Mouse (Mus musculus) right cerebral cortex, postnatal 4 days (tissue): Measurements from ENCODE around the gene Crxos.

Experiments
- DNase-seq: peaks from one replicate; pipeline ENCODE4 v3.0.0-alpha.2; 2022

Crxos gene

GRCm38 (mm10) chr7:15922220-15922773 lies 39.9 kb downstream of the Crxos start, which contains the start of gene Selenow:
Selenow (minus strand) TSS chr7:15922402.
- peak; percentile 92 for DNase-seq

DNA sequence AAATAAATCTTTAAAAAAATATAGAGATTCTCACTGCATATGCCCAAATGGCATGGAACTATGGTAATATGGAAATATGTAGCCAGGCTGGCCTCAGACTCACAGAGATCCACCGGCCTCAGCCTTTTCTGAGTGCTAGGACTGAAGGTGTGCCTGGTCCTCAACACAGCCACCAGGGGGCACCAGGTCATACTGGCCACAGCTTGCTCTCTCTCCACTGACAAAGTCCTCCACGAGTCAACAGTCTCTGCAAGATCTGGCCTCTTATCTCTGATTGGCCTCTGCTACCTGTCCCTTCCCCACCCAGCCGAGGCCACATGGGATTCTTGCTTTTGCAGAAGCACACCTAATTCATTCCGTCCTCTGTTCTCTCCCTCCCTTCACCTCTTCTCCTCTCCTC lies 47.5 kb downstream of the Crxos start:
- no peak for DNase-seq

DNA sequence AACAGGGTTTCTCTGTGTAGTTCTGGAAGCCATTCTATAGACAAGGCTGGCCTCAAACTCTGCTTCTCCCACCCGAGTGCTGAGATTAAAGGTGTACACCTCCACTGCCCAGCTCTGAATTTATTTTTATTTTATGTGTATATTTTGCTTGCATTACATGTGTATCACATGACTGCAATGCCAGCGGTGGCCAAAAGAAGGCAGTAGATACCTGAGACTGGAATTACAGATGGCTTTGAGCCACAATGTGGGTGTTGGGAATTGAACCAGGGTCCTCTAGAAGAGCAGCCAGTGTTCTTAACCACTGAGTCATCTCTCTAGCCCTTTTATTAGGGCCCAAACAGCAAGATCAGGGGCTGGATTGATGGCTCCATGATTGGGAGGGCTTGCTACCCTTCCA lies 48.1 kb downstream of the Crxos start:
- no peak for DNase-seq

GRCm38 (mm10) chr7:15931635-15932034 lies 49.2 kb downstream of the Crxos start:
- DNase-seq = no peak

DNA sequence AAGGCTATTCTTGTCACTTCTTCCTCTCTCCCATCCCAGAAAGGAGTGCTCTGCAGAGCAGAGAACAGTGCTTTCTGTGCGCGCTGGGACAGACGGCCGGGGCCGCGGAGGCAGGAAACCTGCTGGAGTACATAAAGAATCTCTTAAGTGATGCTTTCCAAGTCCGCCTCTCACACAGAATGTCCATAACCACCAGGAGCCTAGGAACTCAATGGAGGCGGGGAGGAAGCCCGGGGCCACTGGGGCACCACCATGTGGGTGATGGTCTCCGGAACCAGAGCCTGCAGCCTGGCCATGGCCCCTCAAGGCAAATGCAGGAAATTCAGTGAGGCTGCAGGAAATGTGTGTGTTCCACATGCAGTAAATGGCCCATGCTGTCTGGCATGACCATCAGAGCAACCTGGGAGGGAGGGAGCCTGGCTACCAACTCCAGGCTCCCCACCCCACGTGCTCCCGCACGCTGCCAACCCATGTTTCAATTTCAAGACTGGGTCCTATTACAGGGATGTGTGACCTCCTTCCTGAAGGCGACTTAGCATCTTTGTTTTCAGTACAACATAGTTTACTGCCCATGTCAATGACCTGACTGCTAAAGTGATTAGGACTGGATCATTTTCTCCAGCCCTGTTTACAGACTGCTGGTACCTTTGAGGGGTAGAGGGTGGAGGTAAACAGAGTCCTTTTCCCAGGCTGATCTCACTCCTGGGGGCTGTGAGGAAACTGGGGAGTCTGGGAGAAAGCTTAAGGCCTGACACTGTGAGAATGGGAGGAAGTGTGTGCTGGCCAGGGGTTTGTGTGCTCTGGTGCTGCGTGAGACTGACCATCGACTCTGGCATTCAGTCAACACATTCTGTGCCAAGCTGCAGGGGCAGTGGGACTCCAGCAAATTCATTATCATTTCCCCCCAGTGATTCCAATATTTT lies 51.3 kb downstream of the Crxos start:
- no peak for DNase-seq

DNA sequence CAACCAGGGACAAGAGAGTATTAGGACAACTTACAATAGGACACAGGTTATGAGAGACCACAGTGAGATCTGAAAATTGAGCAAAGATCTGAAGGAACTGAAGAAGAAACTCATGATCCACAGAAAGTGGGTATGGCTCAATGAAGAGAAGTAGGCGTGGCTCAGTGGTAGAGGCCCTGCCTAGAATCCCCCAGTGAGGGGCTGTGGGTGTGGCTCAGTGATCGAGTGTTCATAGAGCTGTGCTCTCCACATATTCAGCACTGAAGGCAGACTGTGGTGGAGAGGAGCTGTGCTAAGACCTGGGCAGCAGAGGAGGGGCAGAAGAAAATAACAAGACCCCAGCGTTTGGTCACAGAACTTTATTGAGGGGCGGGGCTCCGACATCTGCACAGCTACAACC lies 55.1 kb downstream of the Crxos start:
- DNase-seq = no peak

- no peak for DNase-seq
These were observed 56.2 kb downstream of the Crxos start for GRCm38 (mm10) chr7:15938621-15939020.

- DNase-seq = no peak
These were observed 61.9 kb downstream of the Crxos start for GRCm38 (mm10) chr7:15944311-15944710.

DNA sequence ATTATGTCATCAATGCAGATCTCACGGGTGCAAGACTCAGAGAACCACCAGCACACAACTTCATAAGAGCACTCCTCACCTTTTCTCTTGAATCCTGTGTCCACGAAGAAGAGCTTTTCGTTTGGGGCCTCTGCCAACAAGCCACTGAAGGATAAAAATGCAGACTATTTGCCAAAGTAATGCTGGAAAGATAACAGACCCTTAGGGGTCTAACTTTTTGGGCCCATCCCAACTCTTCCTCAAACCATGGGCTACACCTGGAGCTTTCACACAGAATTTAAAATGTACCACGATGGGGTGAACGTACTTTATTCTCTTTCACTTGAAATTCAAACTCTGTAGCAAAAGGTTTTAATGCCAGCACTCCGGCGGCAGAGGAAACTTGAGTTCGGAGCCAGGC lies 62.8 kb downstream of the Crxos start:
- no peak for DNase-seq

DNA sequence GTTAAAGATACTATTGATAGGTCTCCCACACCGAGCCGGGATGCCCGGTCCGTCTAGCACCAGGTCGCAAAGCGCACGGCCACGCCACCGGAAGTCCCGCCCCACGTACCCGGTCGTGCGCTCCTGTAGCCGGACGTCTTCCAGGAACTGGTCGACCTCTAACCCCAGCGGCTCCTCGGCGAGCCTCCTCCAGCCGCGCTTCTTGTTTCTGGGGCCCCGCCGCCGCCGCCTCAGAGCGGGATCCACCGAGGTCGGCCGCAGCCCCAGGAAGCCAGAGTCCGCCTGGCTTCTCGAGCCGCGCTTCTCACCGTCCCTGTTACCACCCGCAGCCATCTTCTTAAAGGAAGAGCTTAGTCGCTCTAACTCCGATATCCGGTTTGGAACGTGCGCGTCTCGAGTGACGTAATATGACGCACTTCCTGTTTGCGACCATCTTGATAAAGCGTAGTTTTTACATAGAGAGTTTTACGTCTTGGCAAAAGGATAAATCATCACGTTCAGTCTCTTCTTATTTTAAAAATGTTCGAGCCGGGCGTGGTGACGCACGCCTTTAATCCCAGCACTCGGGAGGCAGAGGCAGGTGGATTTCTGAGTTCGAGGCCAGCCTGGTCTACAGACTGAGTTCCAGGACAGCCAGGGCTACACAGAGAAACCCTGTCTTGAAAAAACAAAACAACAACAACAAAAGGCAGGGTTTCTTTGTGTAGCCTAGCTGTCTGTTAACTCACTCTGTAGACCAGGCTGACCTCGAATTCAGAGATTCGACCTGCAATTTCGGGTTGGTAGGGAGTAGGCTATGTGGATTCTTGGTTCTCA lies 63.5 kb downstream of the Crxos start, which contains the start of gene Nop53:
TSS of gene Nop53 (minus strand) at position 354 of the 816 bp plus-strand sequence.
- DNase-seq = peak; percentile 85

- no peak for DNase-seq
These were observed 65.3 kb downstream of the Crxos start for GRCm38 (mm10) chr7:15947653-15948260.

DNA sequence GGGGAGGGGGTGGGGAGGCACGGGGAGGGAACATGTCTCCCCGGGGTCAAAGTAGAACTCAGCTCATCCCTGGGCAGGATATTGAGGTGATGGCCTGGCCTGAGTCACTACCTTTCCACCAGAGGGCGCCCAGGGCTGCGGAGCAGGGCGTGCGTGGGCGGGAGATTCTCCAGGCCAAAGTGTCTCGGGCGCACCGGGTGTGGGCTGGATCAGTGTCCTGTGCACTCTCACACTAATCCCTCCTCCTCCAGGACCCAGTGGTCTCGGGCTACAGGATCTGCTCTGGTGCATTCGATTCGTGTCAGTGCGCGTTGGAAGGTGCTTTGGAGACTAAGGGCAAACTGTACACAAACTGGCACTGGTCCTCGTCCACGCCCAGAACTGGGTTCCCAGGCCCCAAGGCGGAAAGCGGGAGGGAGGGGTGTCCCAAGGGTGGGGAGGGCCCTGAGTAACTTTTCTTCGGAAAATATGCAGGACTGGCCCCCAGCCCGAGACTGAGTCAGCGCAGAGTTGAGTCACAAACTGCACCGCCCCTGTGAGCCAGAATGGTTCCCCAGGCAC lies 66.0 kb downstream of the Crxos start:
- peak; percentile 67 for DNase-seq

GRCm38 (mm10) chr7:15949216-15949790 lies 66.9 kb downstream of the Crxos start:
- no peak for DNase-seq

DNA sequence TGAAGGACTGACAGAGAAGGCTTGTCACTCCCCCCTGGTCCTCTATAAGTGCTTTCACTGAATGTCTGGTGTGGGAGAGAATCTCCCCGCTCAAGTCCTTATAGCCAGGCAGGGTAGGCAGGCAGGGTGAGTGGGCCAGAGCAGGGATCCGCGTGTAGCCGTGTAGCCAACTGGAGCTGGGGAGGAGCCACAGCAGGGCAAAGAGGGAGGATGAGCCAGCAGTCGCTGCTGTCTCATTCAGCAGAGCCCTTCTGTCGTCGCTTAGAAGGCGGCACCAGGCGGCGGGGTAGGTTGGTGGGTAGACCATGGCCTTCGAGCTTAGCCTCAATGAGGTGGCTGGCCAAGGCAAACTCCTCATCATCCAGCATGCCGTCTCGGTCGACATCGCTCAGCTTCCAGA lies 67.6 kb downstream of the Crxos start:
- no peak for DNase-seq

DNA sequence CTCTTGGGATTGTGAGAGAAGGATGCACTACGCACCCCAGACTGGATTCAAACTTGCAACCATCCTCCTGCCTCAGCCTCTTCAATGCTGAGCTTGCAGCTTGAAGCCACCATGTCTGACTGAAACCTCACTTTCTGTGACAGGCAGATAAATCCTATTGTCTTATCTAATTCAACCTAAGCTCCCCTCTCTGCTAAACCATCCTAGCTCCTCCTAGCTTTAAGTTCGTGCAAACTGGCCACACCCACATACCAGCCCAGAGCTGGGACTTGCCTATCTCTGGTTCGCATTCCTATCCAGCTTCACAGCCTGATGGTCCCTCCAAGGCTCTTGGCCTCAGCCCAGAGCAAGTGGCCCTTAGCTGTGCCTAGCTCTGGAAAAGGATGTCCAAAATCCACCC lies 70.0 kb downstream of the Crxos start:
- no peak for DNase-seq
